Mouse (Mus musculus) spleen, adult 2 months (tissue): Measurements from ENCODE around the gene Hoxc5.

Source experiments
- CTCF ChIP-seq: fragments of 200-500 bp; IDR thresholded peaks from 2 replicates; pipeline ENCODE4 v1.5.1; 2011; ENCODE audit warnings: mild to moderate bottlenecking, inconsistent platforms; ENCODE audit not compliant: insufficient read depth, insufficient read length, insufficient replicate concordance; ENCODE audit errors: extremely low read depth
- POLR2A ChIP-seq: fragments of 200-500 bp; IDR thresholded peaks from 2 replicates; pipeline ENCODE4 v1.6.1; 2011; ENCODE audit warnings: low read depth, low read length, inconsistent platforms

DNA sequence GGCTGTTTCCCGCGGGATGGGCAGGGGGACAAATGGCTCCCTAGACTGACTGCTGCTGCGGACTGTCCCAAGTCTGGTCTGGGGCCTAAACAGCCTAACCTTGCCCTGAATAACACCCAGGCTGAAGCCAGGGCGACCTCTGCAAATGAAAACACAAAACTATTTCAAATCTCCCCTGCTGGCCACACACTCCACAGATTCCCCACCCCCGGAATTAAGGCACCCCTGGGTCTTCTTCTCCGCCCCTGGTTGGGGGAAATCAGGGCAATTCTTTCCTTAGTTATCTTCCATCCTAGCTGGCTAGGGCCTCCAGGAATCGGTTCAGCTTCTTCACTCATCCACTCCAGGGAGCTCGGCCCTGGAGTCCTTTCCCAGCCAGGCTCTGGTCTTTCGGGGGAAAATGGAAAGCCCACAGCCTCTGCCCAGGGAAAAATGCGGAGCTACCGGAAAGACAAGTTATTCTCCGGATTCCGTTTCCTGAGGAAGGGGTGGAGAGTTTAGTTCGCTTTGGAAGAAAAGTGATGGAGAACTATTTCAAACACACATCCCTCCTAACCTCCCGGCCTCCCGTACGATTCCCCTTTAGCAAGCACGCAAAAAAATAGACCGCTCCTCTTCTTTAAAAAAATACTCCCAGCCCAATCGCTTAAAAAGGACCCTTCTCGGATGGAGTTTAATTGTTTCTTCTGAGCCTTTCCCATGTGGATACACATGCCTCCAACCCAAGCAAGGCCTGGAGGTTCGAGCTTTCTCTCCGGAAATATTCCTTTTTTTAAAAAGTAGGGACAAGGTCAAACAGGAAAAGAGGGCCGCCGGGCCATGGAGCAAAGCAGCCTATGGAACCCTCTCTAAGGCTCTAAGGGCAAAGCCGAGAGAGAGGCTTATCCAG, 2.0 kb upstream of the Hoxc5 start:
- TF ChIP-seq POLR2A = no peak
- no peak for TF ChIP-seq CTCF
